15 mouse cellular contexts compared by ENCODE assay signal in the genomic region with DNA sequence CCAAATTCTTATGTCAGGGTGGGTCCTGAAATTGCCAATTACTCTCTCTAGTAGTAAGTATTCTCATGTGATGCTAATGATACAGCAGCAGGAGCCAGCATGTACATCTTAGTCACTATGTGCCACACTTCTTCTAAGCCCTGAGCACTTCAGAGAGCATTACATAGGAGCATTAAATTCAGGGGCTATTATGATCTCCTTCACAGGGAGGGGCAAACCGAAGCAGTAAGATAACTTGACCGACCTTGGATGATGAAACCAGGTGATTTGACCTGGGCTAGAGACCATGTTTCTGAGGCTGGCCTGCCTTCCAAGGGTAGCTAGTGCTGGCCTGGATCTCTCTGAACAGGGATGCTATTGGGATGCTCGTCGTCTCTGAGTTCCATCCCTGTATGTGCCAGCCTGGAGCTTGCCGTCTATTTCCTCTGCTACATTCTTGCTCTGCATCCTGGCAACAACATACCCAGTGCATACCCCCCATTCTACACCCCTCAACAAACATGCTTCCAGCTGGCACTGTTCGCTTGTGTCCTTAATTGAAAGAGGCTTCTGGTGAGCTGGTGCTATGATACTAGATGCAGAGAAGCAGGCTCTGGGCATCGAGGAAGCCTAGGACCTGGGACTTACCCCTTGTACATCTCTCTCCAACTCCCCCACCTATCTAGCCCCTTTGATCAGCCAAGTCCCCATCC.
DNase-seq lines count a peak whose midpoint lies in the region; ATAC-seq and TF ChIP-seq lines count a peak whose summit lies in the region.
"Had no signal": no experiment of that assay in that cellular context is flagged by ENCODE, and none has a peak within 500 bp of the region (broad histone marks: within the 10 kb centered on the region; RNA-seq: fewer than 3 reads in every experiment).

No protein-coding gene starts in this region.

- no peaks in the 10 kb centered on the region for H3K9me3 ChIP-seq in forebrain, postnatal 0 days (ENCODE audit: low read length)
- no peaks in the 10 kb centered on the region for H3K9me3 ChIP-seq in midbrain, embryonic 12.5 days
- H3K9me3 ChIP-seq in neural tube, embryonic 15.5 days (replicated peaks) = no peaks in the 10 kb centered on the region

- intact Hi-C loops in gastrocnemius, postnatal 14 days (cut with DNase I; ENCODE audit: low total_unique reads) = no loop called here
- intact Hi-C loops in heart, postnatal 36 days (cut with DNase I) = loop anchor here (2.0 kb wide), 1 partner anchor 25 kb away; no protein-coding TSS in a partner anchor

- peak; percentile 58 for ATAC-seq in forebrain, postnatal 0 days
- peak; percentile 32 for ATAC-seq in midbrain, embryonic 12.5 days (ENCODE audit: low FRiP score, low read depth)
- ATAC-seq in neural tube, embryonic 15.5 days (ENCODE audit: low FRiP score) = peak; percentile 62
- ATAC-seq in megakaryocyte-erythroid progenitor cell, adult 5-6 weeks (replicated peaks; ENCODE audit: low FRiP score, low TSS enrichment, poor library complexity, severe bottlenecking) = no peak

- H3K4me3 ChIP-seq in forebrain, postnatal 0 days (ENCODE audit: low read depth, low read length) = no peak overlapping the region; the same call in 1 of the 2 replicates
- H3K4me3 ChIP-seq in midbrain, embryonic 12.5 days = peak overlapping the region; percentile 38
- H3K4me3 ChIP-seq in neural tube, embryonic 15.5 days (replicated peaks) = no peak overlapping the region

- peak overlapping the region; percentile 31 for H3K9ac ChIP-seq in forebrain, postnatal 0 days
- H3K9ac ChIP-seq in midbrain, embryonic 12.5 days (replicated peaks) = peak overlapping the region; percentile 43
- no peak overlapping the region for H3K9ac ChIP-seq in neural tube, embryonic 15.5 days (replicated peaks)

- H3K36me3 ChIP-seq in forebrain, postnatal 0 days (ENCODE audit: insufficient read depth) = peaks cover 35% of the 10 kb centered on the region
- peaks cover 34% of the 10 kb centered on the region for H3K36me3 ChIP-seq in midbrain, embryonic 12.5 days
- peaks cover 41% of the 10 kb centered on the region for H3K36me3 ChIP-seq in neural tube, embryonic 15.5 days

- TF ChIP-seq CTCF in forebrain, postnatal 0 days (IDR thresholded peaks at IDR 0.05; ENCODE audit: low read depth) = no peak

- no peaks in the 10 kb centered on the region for H3K27me3 ChIP-seq in forebrain, postnatal 0 days (ENCODE audit: insufficient read depth, low read length)
- H3K27me3 ChIP-seq in midbrain, embryonic 12.5 days = no peaks in the 10 kb centered on the region
- H3K27me3 ChIP-seq in neural tube, embryonic 15.5 days (replicated peaks) = no peaks in the 10 kb centered on the region

- 8% methylated on average over 7 of the region's 7 CpGs for WGBS in forebrain, postnatal 0 days
- WGBS in midbrain, embryonic 12.5 days = 21% methylated on average over 7 of the region's 7 CpGs
- 18% methylated on average over 7 of the region's 7 CpGs for whole genome bisulfite sequencing in neural tube, embryonic 15.5 days

- peak overlapping the region; percentile 80 for H3K27ac ChIP-seq in forebrain, postnatal 0 days (ENCODE audit: low read depth, low read length)
- peak overlapping the region; percentile 93 for H3K27ac ChIP-seq in midbrain, embryonic 12.5 days (replicated peaks)
- peak overlapping the region; percentile 75 for H3K27ac ChIP-seq in neural tube, embryonic 15.5 days (replicated peaks)

- H3K4me2 ChIP-seq in forebrain, postnatal 0 days (ENCODE audit: low read depth) = peak overlapping the region; percentile 38
- peak overlapping the region; percentile 62 for H3K4me2 ChIP-seq in midbrain, embryonic 12.5 days (replicated peaks)
- peak overlapping the region; percentile 33 for H3K4me2 ChIP-seq in neural tube, embryonic 15.5 days
- H3K4me2 ChIP-seq: liver, embryonic 11.5 days had no signal

- peak; percentile 69 for DNase-seq in retina, postnatal 1 day
- DNase-seq in retina, embryonic 14.5 days (ENCODE audit: low spot score) = no peak
- peak; percentile 78 for DNase-seq in forebrain, postnatal 0 days
- no peak for DNase-seq in gastrocnemius, postnatal 14 days
- DNase-seq in heart, postnatal 36 days = no peak
- DNase-seq: adrenal gland, adult 2 months; cerebellum, adult 11 months; heart, adult 18-20 months; heart, postnatal 4 days; lung, postnatal 14 days; right cerebral cortex, postnatal 25 days had no signal

- H3K4me1 ChIP-seq in forebrain, postnatal 0 days (ENCODE audit: insufficient read depth) = peaks cover 50% of the 10 kb centered on the region
- peaks cover 76% of the 10 kb centered on the region for H3K4me1 ChIP-seq in midbrain, embryonic 12.5 days
- peaks cover 67% of the 10 kb centered on the region for H3K4me1 ChIP-seq in neural tube, embryonic 15.5 days

Comparison
In these comparisons a context has a peak if more than half of its experiments do, and no peak if none do; other contexts are left out.
1. DNase-seq: peak in retina, postnatal 1 day (single experiment) and forebrain, postnatal 0 days (single experiment); none in retina, embryonic 14.5 days (single experiment), gastrocnemius, postnatal 14 days (single experiment) and heart, postnatal 36 days (0 of 2).
2. Peak in every context shown above with its lines, with median percentiles within 50 percentile points of each other: H3K27ac ChIP-seq and H3K4me2 ChIP-seq.